Mouse (Mus musculus): ENCODE measurements around the gene Gm20388.

DNA sequence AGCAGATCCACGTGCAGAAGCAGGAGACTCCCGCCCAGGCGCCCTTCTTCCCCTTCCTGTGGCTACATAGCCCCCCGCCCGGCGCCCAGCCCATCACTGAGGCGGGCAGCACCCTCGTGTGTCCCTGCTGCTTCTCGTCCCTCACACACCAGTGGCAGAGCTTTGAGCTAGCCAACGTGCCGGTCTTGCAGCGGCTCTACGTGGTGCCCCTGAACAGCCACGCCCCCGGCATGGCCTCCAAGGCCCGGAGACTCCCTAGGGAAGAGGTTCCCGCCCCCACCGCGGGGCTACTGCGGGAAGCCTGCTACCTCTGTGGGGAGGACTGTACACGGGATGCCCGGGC is 318.9 kb downstream of the Gm20388 start:
- TF ChIP-seq POLR2A (IDR thresholded peaks at IDR 0.05; ENCODE audit: insufficient read depth, low read depth, low read length) (no peak), CTCF (IDR thresholded peaks at IDR 0.05; ENCODE audit: insufficient read depth, low read depth, low read length) (no peak)

Data from olfactory bulb, adult 2 months (tissue).